Mouse (Mus musculus): Measurements from ENCODE around the gene Gna12. TPM values are rescaled to one million over a fixed set of nuclear protein-coding genes. Genes with fewer than 3 reads are reported as not detected.

Gene Gna12
- total RNA-seq, 2 experiments from 2014 or later = 87.4 to 89.9 TPM

- no peak for DNase-seq
- intact Hi-C loops (cut with DNase I) = no loop called here
Observed at GRCm38 (mm10) chr5:140766566-140766965, 63.7 kb downstream of the Gna12 start.

- intact Hi-C loops (cut with DNase I) = no loop called here
- peak; percentile 44 to 46 for DNase-seq
Observed at GRCm38 (mm10) chr5:140764921-140765613, 65.2 kb downstream of the Gna12 start.

DNA sequence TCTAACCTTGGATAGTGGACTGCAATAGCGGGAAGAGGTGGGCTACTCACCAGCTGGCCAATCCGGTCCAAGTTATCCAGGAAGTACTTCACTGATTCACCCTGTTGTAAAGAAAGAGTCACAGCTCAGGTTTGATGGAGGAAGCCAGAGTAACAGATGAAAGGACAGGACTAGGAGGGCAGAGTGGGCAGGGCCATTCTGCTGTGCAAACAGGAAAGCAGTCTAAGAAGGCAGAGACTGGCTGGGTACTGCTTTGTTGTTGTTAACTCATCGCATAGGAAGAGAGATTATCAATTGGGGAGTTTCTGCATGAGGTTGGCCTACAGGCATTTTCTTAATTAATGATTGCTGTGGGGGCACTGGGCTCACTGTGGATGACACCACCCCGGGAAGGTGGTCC is 67.7 kb downstream of the Gna12 start:
- DNase-seq = no peak
- intact Hi-C loops (cut with DNase I) = no loop called here

DNA sequence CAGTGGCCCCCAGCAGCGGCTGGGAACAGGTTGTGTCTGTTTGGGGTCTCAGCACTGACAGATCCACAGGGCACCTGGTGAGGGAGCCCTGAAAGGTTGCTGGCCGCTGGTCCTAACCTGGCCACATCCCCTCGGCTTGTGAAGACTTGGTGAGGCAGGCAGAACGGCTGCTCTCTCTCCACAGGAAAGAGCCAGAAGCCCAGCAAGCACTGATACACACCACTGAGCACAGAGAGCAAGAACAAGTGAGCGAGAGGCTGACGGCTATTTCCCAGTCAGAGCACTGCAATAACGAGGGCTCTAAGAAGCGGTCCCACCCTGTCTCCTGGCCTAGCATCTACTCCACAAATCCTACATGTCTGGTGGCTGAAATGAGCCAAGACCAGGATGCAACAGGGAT is 71.4 kb downstream of the Gna12 start:
- intact Hi-C loops (cut with DNase I) = no loop called here
- no peak for DNase-seq

- intact Hi-C loops (cut with DNase I) = loop anchor here (5.0 kb wide), 1 partner anchor 39 kb away; no protein-coding TSS in a partner anchor
Observed at GRCm38 (mm10) chr5:140753223-140753622, 77.0 kb downstream of the Gna12 start.

DNA sequence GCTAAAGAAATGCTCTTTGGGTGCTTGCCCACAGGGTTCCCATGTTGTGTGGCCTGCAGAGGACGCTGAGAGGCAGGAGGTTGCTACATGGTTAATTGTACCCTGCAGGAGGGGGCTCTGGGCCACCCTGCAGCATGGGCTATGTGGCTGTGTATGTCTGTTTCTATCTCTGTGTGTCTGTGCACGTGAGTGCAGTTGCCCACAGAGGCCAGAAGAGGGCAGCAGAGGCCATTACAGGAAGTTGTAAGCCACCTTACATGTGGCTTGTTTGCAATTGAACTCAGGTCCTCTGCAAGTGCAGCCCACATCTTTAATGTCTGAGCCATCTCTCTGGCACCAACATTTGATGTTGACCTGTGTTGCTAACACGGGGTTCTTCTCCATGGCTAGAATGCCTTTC is 77.6 kb downstream of the Gna12 start:
- DNase-seq = no peak
- intact Hi-C loops (cut with DNase I) = loop anchor here (5.0 kb wide), 1 partner anchor 40 kb away; no protein-coding TSS in a partner anchor

More at GRCm38 (mm10) chr5:140753223-140753622, 77.0 kb downstream of the Gna12 start:
- no peak for DNase-seq

GRCm38 (mm10) chr5:140752041-140752440 is 78.2 kb downstream of the Gna12 start:
- no peak for DNase-seq
- intact Hi-C loops (cut with DNase I) = loop anchor here (5.0 kb wide), 1 partner anchor 40 kb away; no protein-coding TSS in a partner anchor

- intact Hi-C loops (cut with DNase I) = loop anchor here (2.0 to 5.0 kb wide), 2 partner anchors 41 to 74 kb away; no protein-coding TSS in a partner anchor
- DNase-seq = peak in 1 of 2 experiments; percentile 61
Observed at GRCm38 (mm10) chr5:140750925-140751324, 79.3 kb downstream of the Gna12 start.

- intact Hi-C loops (cut with DNase I) = loop anchor here (2.0 to 5.0 kb wide), 2 partner anchors 38 to 212 kb away; no protein-coding TSS in a partner anchor
- DNase-seq = peak; percentile 83 to 87
Observed at GRCm38 (mm10) chr5:140749062-140749875, 81.0 kb downstream of the Gna12 start.

DNA sequence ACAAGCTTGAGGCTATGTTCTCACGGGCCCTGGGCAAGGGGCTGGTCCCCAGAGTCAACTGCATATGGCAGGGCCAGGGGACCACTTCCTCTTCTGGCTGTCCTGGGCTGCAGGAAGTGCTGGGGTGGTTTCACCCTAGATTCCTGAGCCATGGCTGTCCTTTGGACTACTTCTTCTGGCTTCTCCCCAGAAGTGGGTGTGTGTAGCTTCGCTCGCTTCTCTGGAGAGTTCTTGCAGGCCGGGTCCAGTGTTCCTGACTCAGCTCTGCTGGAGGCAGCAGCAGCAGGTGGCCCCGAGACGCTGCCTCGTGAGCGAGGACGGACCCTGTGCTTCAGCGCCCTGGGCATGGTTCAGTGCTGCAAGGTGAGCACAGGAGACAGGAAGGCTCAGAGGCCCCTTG is 81.8 kb downstream of the Gna12 start:
- intact Hi-C loops (cut with DNase I) = loop anchor here (2.0 to 5.0 kb wide), 2 partner anchors 38 to 211 kb away; no protein-coding TSS in a partner anchor
- no peak for DNase-seq

GRCm38 (mm10) chr5:140743706-140744131 is 86.5 kb downstream of the Gna12 start:
- DNase-seq = no peak
- intact Hi-C loops (cut with DNase I) = no loop called here

DNA sequence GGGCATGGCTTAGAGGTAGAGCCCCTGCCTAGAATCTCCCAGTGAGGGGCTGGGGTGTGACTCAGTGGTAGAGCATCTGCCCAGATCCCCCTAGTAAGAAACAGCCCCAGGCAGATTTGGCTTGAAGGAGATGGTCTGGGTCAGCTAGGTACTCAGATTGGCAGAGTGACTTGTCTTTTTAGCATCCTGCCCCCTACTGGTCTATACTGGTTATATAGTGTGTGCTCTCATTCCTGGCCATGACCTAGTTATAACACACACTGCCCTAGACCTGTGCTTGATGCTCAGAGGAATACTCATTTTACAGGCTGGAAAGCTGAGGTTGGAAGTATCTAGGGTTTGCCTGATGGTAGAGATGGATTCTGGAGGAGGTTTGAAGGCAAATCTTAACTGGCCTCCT is 88.4 kb downstream of the Gna12 start:
- intact Hi-C loops (cut with DNase I) = no loop called here
- no peak for DNase-seq

- DNase-seq = peak in 1 of 2 experiments; percentile 67
- intact Hi-C loops (cut with DNase I) = no loop called here
Observed at GRCm38 (mm10) chr5:140741040-140741439, 89.2 kb downstream of the Gna12 start.

GRCm38 (mm10) chr5:140739813-140740212 is 90.4 kb downstream of the Gna12 start:
- intact Hi-C loops (cut with DNase I) = no loop called here
- DNase-seq = no peak

- DNase-seq = no peak
- intact Hi-C loops (cut with DNase I) = no loop called here
Observed at GRCm38 (mm10) chr5:140736166-140736565, 94.1 kb downstream of the Gna12 start.

DNA sequence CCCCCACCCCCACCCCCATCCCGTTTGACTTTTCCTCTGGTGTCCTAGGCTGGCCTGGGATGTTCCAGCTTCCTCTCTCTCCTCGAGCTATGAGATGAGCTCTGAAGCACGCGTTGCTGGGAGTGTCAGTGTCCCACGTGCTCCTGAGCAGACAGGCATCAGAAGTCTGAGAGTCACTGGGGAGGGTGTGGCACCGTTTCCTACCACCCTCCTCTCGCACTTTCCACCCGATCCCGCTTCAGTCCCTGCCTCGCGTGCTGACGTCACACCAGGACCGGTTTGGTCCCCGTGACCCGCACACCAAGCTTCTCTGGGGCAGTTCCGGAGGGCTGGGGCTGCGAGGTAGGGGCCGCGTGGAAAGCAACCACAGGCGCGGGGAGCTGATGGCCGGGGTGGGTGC is 94.9 kb downstream of the Gna12 start:
- DNase-seq = peak; percentile 30 to 32
- intact Hi-C loops (cut with DNase I) = no loop called here

DNA sequence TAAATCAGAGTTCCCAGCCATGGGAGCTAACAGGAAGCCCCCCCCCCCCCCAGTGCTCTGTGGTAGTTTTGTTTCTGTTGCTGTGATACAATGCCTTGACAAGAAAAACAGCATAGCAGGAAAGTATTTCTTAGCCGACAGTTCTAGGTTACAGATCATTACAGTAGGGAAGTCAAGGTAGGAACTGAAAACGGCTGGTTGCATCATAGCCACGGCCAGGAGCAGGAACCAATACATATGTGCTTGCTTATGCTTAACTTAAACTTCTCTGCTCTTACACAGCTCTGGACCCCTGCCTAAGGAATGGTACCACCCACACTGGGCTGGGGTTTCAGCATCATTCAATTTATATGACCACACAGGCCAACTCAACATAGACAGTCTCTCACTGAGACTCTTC is 96.9 kb downstream of the Gna12 start:
- DNase-seq = no peak
- intact Hi-C loops (cut with DNase I) = no loop called here

DNA sequence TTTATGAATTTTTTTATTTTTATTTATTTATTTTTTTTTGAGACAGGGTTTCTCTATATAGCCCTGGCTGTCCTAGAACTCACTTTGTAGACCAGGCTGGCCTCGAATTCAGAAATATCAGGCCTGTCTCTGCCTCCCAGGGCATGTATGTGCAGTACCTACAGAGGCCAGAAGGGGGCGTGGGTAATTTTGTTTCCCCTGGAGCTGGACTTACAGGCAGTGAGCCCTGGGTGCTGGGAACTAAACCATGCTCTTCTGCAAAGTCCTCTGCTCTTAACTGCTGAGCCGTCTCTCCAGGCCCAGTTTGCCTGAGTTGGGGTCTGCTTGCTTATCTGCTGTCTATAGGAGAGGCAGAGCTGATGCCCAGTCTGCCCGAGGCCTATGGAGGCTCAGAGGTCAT is 98.0 kb downstream of the Gna12 start:
- intact Hi-C loops (cut with DNase I) = no loop called here
- DNase-seq = no peak

DNA sequence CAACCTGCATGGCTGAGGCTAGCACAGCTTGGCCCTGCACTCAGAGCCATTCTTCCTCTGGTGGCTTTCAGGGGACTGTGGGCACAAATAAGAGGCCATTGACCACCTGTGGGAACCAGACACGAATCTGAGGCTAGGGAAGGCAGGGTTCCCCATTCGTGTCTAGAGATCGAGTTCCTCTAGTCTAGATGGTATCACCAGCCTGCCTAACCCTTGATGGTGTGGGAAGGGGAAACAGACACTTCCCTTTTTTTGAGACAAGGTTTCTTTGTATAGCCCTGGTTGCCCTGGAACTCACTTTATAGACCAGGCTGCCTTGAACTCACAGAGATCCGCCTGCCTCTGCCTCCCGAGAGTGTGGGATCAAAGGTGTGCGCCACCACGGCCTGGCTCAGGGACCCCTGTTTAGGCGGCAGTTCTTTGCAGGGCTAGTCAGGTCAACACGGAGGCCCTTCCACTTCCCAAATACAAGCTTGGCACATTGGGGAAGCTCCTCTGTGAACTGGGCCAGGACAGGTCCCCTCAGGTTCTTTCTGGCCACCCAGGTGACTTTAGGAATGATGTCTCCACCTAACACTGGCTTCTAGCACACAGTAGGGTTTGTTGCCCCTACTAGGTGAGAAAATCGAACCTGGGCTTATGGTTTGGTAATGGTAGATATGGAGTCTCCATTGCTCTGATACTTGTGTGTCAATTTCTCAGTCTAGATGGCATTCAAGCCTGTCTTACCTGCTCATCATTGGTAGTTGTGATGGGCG is 99.0 kb downstream of the Gna12 start:
- intact Hi-C loops (cut with DNase I) = no loop called here

DNA sequence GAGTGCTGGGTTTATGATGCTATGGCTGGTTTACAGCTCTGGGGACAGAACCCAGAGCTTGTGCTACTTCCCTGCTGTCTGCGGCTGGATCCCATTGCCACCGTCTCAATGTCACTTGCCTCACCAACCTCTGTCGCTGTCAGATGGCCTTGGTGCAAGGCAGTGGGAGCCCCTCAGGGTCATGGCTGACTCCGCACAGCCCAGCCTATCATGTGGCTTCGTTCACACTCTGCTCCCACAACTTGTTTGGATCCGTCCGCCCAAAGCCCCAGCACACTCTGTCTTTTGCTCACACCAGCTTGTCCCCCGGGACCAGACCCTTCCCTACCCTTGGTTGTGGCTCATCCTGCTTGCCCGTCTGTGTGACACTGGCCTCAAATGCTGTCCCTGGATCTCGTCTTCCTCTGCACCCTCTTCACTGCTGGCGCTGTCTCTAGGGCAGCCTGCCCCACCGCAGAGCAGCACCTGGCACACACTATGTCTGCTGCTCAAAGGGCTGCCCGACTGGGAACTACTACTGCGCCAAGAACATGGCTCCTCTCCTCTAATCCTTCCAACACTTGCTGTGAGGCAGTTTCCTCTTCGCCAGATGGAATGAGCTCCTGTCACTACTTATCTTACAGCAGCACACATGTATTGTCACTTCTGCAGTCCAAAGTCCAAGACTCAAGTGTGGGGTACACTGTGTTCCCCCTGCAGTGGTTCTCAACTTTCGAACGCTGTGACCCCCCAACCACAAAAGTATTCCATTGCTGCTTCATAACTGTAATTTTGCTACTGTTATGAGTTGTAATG is 103.1 kb downstream of the Gna12 start:
- intact Hi-C loops (cut with DNase I) = no loop called here
- no peak for DNase-seq

More for the DNA sequence above, 99.0 kb downstream of the Gna12 start:
- no peak for DNase-seq

Measured in heart, postnatal 10 days (tissue).